Mouse (Mus musculus) liver, embryonic 13.5 days (tissue): ENCODE measurements around the gene Elavl2. TPM values are rescaled to one million over a fixed set of nuclear protein-coding genes. Genes with fewer than 3 reads are reported as not detected.

Experiments used
- microRNA-seq: library from miRNA; unstranded; fragments of <30 nt; microRNA quantifications from one replicate; pipeline ENCODE4, GENCODE M21; 2016
- polyA plus RNA-seq: library from polyadenylated mRNA; unstranded; fragments of >200 nt; fragmentation: Nextera tagmentation; extraction: Ambion mirVana; gene quantifications from 2 replicates; pipeline ENCODE4 v1.2.1, GENCODE M21; 2015

Gene Elavl2
- polyA plus RNA-seq, 1 experiment from 2014 or later, result 0.48 TPM

Small RNA genes lying within 50 kb of the gene (microRNA-seq; reads per million reads assigned to microRNA genes)
- not detected for gene Mir6402
